Mouse (Mus musculus) liver, embryonic 14.5 days (tissue): Measurements from ENCODE around the gene Pafah1b1.

Experiments used
- CTCF ChIP-seq: IDR thresholded peaks from 2 replicates; pipeline ENCODE4 v1.5.1; 2016; ENCODE audit warnings: antibody characterized with exemption, low read depth, control low read depth
- EP300 ChIP-seq: IDR thresholded peaks from 2 replicates; pipeline ENCODE4 v1.6.1; 2016; ENCODE audit warnings: antibody characterized with exemption, low read depth

DNA sequence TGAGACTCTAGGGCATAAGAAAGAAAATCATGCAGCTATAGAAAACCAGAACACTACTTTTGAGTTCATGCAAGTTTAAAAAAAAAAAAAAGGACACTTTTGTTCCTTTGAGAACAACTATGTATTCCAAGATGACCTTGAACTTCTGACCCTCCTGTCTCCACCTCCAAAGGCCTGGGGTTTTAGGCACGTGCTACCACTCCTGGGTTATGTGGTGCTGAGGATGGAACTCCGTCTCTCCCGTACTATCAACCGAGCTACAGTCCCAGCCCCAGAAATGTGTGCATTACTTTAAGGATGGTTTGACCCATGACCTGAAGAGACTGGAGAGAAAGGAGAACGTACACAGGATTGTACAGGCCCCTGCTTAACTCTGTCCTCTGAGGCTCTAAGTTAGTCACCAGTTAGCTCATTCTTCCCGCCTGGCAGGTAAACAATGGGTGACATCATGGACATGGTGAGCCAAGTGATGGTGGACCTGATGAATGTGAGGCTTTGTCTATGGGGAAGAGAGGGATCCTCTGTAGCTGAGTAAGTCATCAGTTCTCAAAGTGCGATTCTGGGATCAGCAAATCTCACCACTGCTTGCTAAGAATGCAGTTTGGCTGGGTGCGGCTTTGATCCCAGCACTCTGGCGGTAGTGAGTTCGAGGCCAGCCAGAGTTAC, 39.6 kb upstream of the Pafah1b1 start:
- TF ChIP-seq EP300 (no peak), CTCF (no peak)
